8 mouse cellular contexts compared by ENCODE assay signal in genomic region chr7:116031718-116032595, GRCm38 (mm10). TPM values are rescaled to one million over a fixed set of nuclear protein-coding genes. Genes with fewer than 3 reads are reported as not detected.
DNase-seq lines count a peak whose midpoint lies in the region; ATAC-seq and TF ChIP-seq lines count a peak whose summit lies in the region.

No protein-coding gene starts in this region.

- no peak for TF ChIP-seq CTCF in intestine, postnatal 0 days (IDR thresholded peaks at IDR 0.05; ENCODE audit: low read depth)
- TF ChIP-seq CTCF in liver, postnatal 0 days (IDR thresholded peaks at IDR 0.05; ENCODE audit: low read depth) = no peak

- no peak for TF ChIP-seq EP300 in liver, postnatal 0 days (IDR thresholded peaks at IDR 0.05; ENCODE audit: low read depth)

- no peaks in the 10 kb centered on the region for H3K36me3 ChIP-seq in embryonic facial prominence, embryonic 10.5 days (replicated peaks)
- H3K36me3 ChIP-seq in intestine, postnatal 0 days (ENCODE audit: control insufficient read depth, insufficient read depth) = no peaks in the 10 kb centered on the region
- H3K36me3 ChIP-seq in liver, postnatal 0 days (replicated peaks; ENCODE audit: insufficient read depth, low read length) = no peaks in the 10 kb centered on the region
- H3K36me3 ChIP-seq in neural tube, embryonic 14.5 days (ENCODE audit: control insufficient read depth, insufficient read depth, low read length) = no peaks in the 10 kb centered on the region

- H3K9me3 ChIP-seq in embryonic facial prominence, embryonic 10.5 days = no peaks in the 10 kb centered on the region
- no peaks in the 10 kb centered on the region for H3K9me3 ChIP-seq in intestine, postnatal 0 days (ENCODE audit: control insufficient read depth)
- no peaks in the 10 kb centered on the region for H3K9me3 ChIP-seq in liver, postnatal 0 days (ENCODE audit: low read length)
- no peaks in the 10 kb centered on the region for H3K9me3 ChIP-seq in neural tube, embryonic 14.5 days (ENCODE audit: control insufficient read depth, low read length)

- DNase-seq in ovary, postnatal 10 days (ENCODE audit: low spot score) = peak; percentile 50
- DNase-seq in ovary, adult 18-20 months (ENCODE audit: low spot score) = no peak
- peak; percentile 80 for DNase-seq in embryonic facial prominence, embryonic 10.5 days (ENCODE audit: low spot score)
- DNase-seq in heart, adult 18-20 months = peak; percentile 69 to 79
- DNase-seq in liver, postnatal 0 days = peak; percentile 80
- DNase-seq in thymus, postnatal 36 days = peak; percentile 15 to 17

- peaks cover 55% of the 10 kb centered on the region for H3K4me1 ChIP-seq in embryonic facial prominence, embryonic 10.5 days
- H3K4me1 ChIP-seq in intestine, postnatal 0 days (replicated peaks; ENCODE audit: control insufficient read depth, insufficient read depth, low read length) = peaks cover 4% of the 10 kb centered on the region; the same call in 1 of the 2 replicates
- peaks cover 27% of the 10 kb centered on the region for H3K4me1 ChIP-seq in liver, postnatal 0 days (ENCODE audit: insufficient read depth)
- peaks cover 23% of the 10 kb centered on the region; the same call in 1 of the 2 replicates for H3K4me1 ChIP-seq in neural tube, embryonic 14.5 days (ENCODE audit: control insufficient read depth, insufficient read depth, low read length)

- peak overlapping the region; percentile 81 for H3K4me3 ChIP-seq in embryonic facial prominence, embryonic 10.5 days
- peak overlapping the region; percentile 70 for H3K4me3 ChIP-seq in intestine, postnatal 0 days (ENCODE audit: low read depth, low read length)
- H3K4me3 ChIP-seq in liver, postnatal 0 days (ENCODE audit: low read depth, low read length) = peak overlapping the region; percentile 66
- peak overlapping the region; percentile 54 for H3K4me3 ChIP-seq in neural tube, embryonic 14.5 days (ENCODE audit: low read depth, low read length)

- H3K27me3 ChIP-seq in embryonic facial prominence, embryonic 10.5 days (replicated peaks; ENCODE audit: low read depth, poor library complexity, severe bottlenecking) = peaks cover 43% of the 10 kb centered on the region
- H3K27me3 ChIP-seq in intestine, postnatal 0 days (replicated peaks; ENCODE audit: control insufficient read depth, insufficient read depth, low read length) = peaks cover 46% of the 10 kb centered on the region
- peaks cover 61% of the 10 kb centered on the region for H3K27me3 ChIP-seq in liver, postnatal 0 days (ENCODE audit: insufficient read depth, low read length)
- peaks cover 16% of the 10 kb centered on the region for H3K27me3 ChIP-seq in neural tube, embryonic 14.5 days (ENCODE audit: control insufficient read depth, insufficient read depth, low read length)

- peak overlapping the region; percentile 95 for H3K27ac ChIP-seq in embryonic facial prominence, embryonic 10.5 days (replicated peaks)
- 0 out of 2 replicates have a peak overlapping the region, but pooled peaks have one; percentile 35 for H3K27ac ChIP-seq in intestine, postnatal 0 days (ENCODE audit: low read depth, low read length)
- peak overlapping the region; percentile 51 for H3K27ac ChIP-seq in liver, postnatal 0 days (ENCODE audit: low read depth)
- H3K27ac ChIP-seq in neural tube, embryonic 14.5 days (ENCODE audit: low read depth, low read length) = peak overlapping the region; percentile 83

- under 1% methylated on average over 65 of the region's 65 CpGs for WGBS in embryonic facial prominence, embryonic 10.5 days
- under 1% methylated on average over 65 of the region's 65 CpGs for WGBS in intestine, postnatal 0 days
- 2% methylated on average over 65 of the region's 65 CpGs for WGBS in liver, postnatal 0 days (ENCODE audit: insufficient replicate concordance)
- WGBS in neural tube, embryonic 14.5 days = under 1% methylated on average over 65 of the region's 65 CpGs

- H3K9ac ChIP-seq in intestine, postnatal 0 days (ENCODE audit: low read depth, low read length) = peak overlapping the region; percentile 54
- H3K9ac ChIP-seq in liver, postnatal 0 days (replicated peaks) = peak overlapping the region; percentile 71
- peak overlapping the region; percentile 75 for H3K9ac ChIP-seq in neural tube, embryonic 14.5 days (replicated peaks; ENCODE audit: low read depth, low read length)

- ATAC-seq in intestine, postnatal 0 days = 0 out of 2 replicates have a peak, but pooled peaks have one; percentile 17
- ATAC-seq in liver, postnatal 0 days = peak; percentile 81
- 0 out of 2 replicates have a peak, but pooled peaks have one; percentile 44 for ATAC-seq in neural tube, embryonic 14.5 days (ENCODE audit: low read depth)

- H3K4me2 ChIP-seq in intestine, postnatal 0 days (replicated peaks; ENCODE audit: low read depth) = peak overlapping the region; percentile 99
- H3K4me2 ChIP-seq in liver, postnatal 0 days (ENCODE audit: low read depth, low read length) = peak overlapping the region; percentile 99
- peak overlapping the region; percentile 92 for H3K4me2 ChIP-seq in neural tube, embryonic 14.5 days (ENCODE audit: low read depth, low read length)

RNA-seq across cellular contexts. Expression of gene Sox6, which starts 6.6 kb away (rescaled TPM):
- polyA plus RNA-seq in embryonic facial prominence, embryonic 10.5 days (2016; fragmentation: Nextera tagmentation; extraction: Ambion mirVana) = 22.7 and 25.5 TPM in 2 replicates
- 10 to 100 TPM; 20.8 to 24.7 TPM for total RNA-seq in heart, adult 18-20 months (2021)
- polyA plus RNA-seq in intestine, postnatal 0 days (2015; fragmentation: Nextera tagmentation; extraction: Ambion mirVana) = 21.6 and 28.2 TPM in 2 replicates
- 44.4 and 46.2 TPM in 2 replicates for polyA plus RNA-seq in liver, postnatal 0 days (2015; fragmentation: Nextera tagmentation; extraction: Ambion mirVana)
- polyA plus RNA-seq in neural tube, embryonic 14.5 days (2014; fragmentation: Nextera tagmentation; extraction: Ambion mirVana) = 40.9 and 51.2 TPM in 2 replicates

RNA-seq across cellular contexts. Expression of gene 1110004F10Rik, which starts 7.2 kb away (rescaled TPM):
- polyA plus RNA-seq in embryonic facial prominence, embryonic 10.5 days (2016; fragmentation: Nextera tagmentation; extraction: Ambion mirVana) = 339 and 344 TPM in 2 replicates
- 10 to 100 TPM; 48.9 to 54.6 TPM for total RNA-seq in heart, adult 18-20 months (2021)
- polyA plus RNA-seq in intestine, postnatal 0 days (2015; fragmentation: Nextera tagmentation; extraction: Ambion mirVana) = 117 and 120 TPM in 2 replicates
- 89.4 and 93.1 TPM in 2 replicates for polyA plus RNA-seq in liver, postnatal 0 days (2015; fragmentation: Nextera tagmentation; extraction: Ambion mirVana)
- 321 and 328 TPM in 2 replicates for polyA plus RNA-seq in neural tube, embryonic 14.5 days (2014; fragmentation: Nextera tagmentation; extraction: Ambion mirVana)

RNA-seq across cellular contexts. Expression of gene Gm4353, which starts 52.5 kb away (rescaled TPM):
- 1.3 and 1.4 TPM in 2 replicates for polyA plus RNA-seq in embryonic facial prominence, embryonic 10.5 days (2016; fragmentation: Nextera tagmentation; extraction: Ambion mirVana)
- total RNA-seq in heart, adult 18-20 months (2021) = 1 to 10 TPM; 1.7 to 2.0 TPM
- polyA plus RNA-seq in intestine, postnatal 0 days (2015; fragmentation: Nextera tagmentation; extraction: Ambion mirVana) = 0.13 and 0.30 TPM in 2 replicates
- polyA plus RNA-seq in liver, postnatal 0 days (2015; fragmentation: Nextera tagmentation; extraction: Ambion mirVana) = 0.13 and 0.14 TPM in 2 replicates
- 0.43 and 0.83 TPM in 2 replicates for polyA plus RNA-seq in neural tube, embryonic 14.5 days (2014; fragmentation: Nextera tagmentation; extraction: Ambion mirVana)

Comparison
In these comparisons a context has a peak if more than half of its experiments do, and no peak if none do; other contexts are left out.
1. H3K27ac ChIP-seq: peak in every context shown above with its lines; median percentile 95 in embryonic facial prominence, embryonic 10.5 days; 83 in neural tube, embryonic 14.5 days; 51 in liver, postnatal 0 days; 35 in intestine, postnatal 0 days.
2. ATAC-seq: peak in every context shown above with its lines; median percentile 81 in liver, postnatal 0 days; 44 in neural tube, embryonic 14.5 days; 17 in intestine, postnatal 0 days.